Comparison of ENCODE assay signal across 9 mouse cellular contexts in the genomic region with DNA sequence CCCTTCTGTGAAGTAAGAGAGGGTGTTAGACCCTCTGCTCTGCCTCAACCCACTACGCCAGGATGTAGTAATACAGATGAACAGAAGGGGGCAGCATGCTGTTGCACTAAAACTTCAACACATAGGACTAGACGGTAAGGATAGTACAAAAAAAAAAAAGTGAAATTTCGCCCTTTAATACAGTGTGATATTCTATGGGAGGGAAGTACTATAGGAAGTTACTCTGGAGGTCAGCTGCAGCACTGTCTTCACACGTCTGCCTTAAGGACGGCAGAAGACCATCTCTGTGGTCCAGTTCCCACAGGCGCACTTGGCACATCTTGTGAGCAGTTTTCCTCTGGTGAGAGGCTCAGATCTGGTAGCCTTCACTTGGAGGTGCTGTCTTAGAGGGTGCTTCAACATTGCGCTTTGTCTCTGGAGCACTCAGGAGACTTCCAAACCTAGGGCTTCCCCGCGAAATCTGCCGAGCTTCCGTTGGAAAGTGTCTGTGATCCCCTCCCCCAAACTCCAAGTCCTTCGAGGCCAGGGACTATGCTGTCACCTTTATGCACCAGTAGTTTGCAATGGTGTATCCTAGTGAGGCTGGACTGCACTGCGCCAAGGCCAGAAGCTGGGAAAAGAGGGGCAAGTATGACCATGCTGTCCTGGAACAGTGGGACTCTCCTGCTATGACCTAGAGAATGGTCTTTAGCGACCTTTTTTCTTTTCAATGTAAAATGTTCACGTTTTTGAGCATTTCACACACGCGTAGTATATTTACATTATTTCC. TPM values are rescaled to one million over a fixed set of nuclear protein-coding genes. Genes with fewer than 3 reads are reported as not detected.
DNase-seq lines count a peak whose midpoint lies in the region; ATAC-seq and TF ChIP-seq lines count a peak whose summit lies in the region.
"Had no signal": no experiment of that assay in that cellular context is flagged by ENCODE, and none has a peak within 500 bp of the region (broad histone marks: within the 10 kb centered on the region; RNA-seq: fewer than 3 reads in every experiment).

No protein-coding gene starts in this region.

- WGBS in forebrain, embryonic 10.5 days, result 63% methylated on average over 17 of the region's 17 CpGs
- 58% methylated on average over 17 of the region's 17 CpGs for WGBS in hindbrain, embryonic 12.5 days

- H3K27ac ChIP-seq in forebrain, embryonic 10.5 days, result no peak overlapping the region
- H3K27ac ChIP-seq in hindbrain, embryonic 12.5 days, result no peak overlapping the region

- TF ChIP-seq CTCF in G1E (IDR thresholded peaks at IDR 0.05; ENCODE audit: low read depth, low read length), result peak; percentile 55

- H3K4me3 ChIP-seq in G1E (ENCODE audit: low read depth, low read length), result no peak overlapping the region
- H3K4me3 ChIP-seq in forebrain, embryonic 10.5 days, result no peak overlapping the region
- no peak overlapping the region for H3K4me3 ChIP-seq in hindbrain, embryonic 12.5 days

- peaks cover 3% of the 10 kb centered on the region for H3K4me1 ChIP-seq in G1E (ENCODE audit: insufficient read depth, low read depth, low read length)
- H3K4me1 ChIP-seq in forebrain, embryonic 10.5 days, result no peaks in the 10 kb centered on the region
- 0 out of 2 replicates have a peak, but pooled peaks cover 3% of the 10 kb centered on the region for H3K4me1 ChIP-seq in hindbrain, embryonic 12.5 days

- H3K9ac ChIP-seq in hindbrain, embryonic 12.5 days, result no peak overlapping the region

- no peaks in the 10 kb centered on the region for H3K36me3 ChIP-seq in G1E (replicated peaks)
- H3K36me3 ChIP-seq in forebrain, embryonic 10.5 days (replicated peaks), result no peaks in the 10 kb centered on the region
- H3K36me3 ChIP-seq in hindbrain, embryonic 12.5 days, result no peaks in the 10 kb centered on the region

- no peaks in the 10 kb centered on the region for H3K9me3 ChIP-seq in G1E (replicated peaks)
- no peaks in the 10 kb centered on the region for H3K9me3 ChIP-seq in forebrain, embryonic 10.5 days
- H3K9me3 ChIP-seq in hindbrain, embryonic 12.5 days (replicated peaks), result no peaks in the 10 kb centered on the region

- no peak for DNase-seq in G1E (ENCODE audit: low spot score)
- peak; percentile 73 for DNase-seq in brain, adult 2 months (ENCODE audit: low read depth, low spot score)
- DNase-seq in forebrain, embryonic 10.5 days (ENCODE audit: extremely low spot score, low spot score), result peak; percentile 43
- DNase-seq in layer of hippocampus, adult 9-10 months (ENCODE audit: low spot score), result peak; percentile 54
- peak; percentile 75 for DNase-seq in lung, postnatal 10 days
- peak; percentile 83 for DNase-seq in retina, postnatal 1 day
- peak; percentile 27 for DNase-seq in yolk sac, embryonic 10.5 days (ENCODE audit: low spot score)

- H3K27me3 ChIP-seq in G1E (ENCODE audit: insufficient read depth, low read length), result peaks cover 17% of the 10 kb centered on the region
- H3K27me3 ChIP-seq in forebrain, embryonic 10.5 days (ENCODE audit: poor library complexity, severe bottlenecking), result no peaks in the 10 kb centered on the region
- no peaks in the 10 kb centered on the region for H3K27me3 ChIP-seq in hindbrain, embryonic 12.5 days

- no peak; the same call in 1 of the 2 replicates for ATAC-seq in G1E (ENCODE audit: extremely low read depth, insufficient number of reproducible peaks, low FRiP score, poor library complexity, severe bottlenecking)
- ATAC-seq in hindbrain, embryonic 12.5 days (ENCODE audit: low FRiP score), result peak; percentile 46; the same call in 1 of the 2 replicates

- H3K4me2 ChIP-seq in hindbrain, embryonic 12.5 days (replicated peaks), result no peak overlapping the region

RNA-seq across cellular contexts. Expression of gene Erich6, which starts 18.5 kb away (rescaled TPM):
- total RNA-seq in G1E (2014; fragmentation: Nextera tagmentation), result not detected in 2 replicates
- total RNA-seq in G1E (2017), result 0.06 TPM in 1 of 2 replicates, not detected in the other
- polyA plus RNA-seq in G1E (2012), result not detected in 2 replicates
- polyA plus RNA-seq in forebrain, embryonic 10.5 days (2016; fragmentation: Nextera tagmentation; extraction: Ambion mirVana), result not detected in 2 replicates
- 0.10 and 0.15 TPM in 2 replicates for polyA plus RNA-seq in hindbrain, embryonic 12.5 days (2016; fragmentation: Nextera tagmentation; extraction: Ambion mirVana)
- total RNA-seq: gastrocnemius, postnatal 36 days had no signal

RNA-seq across cellular contexts. Expression of gene Siah2, which starts 36.7 kb away (rescaled TPM):
- 9.4 TPM in 2 replicates for total RNA-seq in G1E (2014; fragmentation: Nextera tagmentation)
- total RNA-seq in G1E (2017), result 7.5 and 13.9 TPM in 2 replicates
- polyA plus RNA-seq in G1E (2012), result 10.0 and 14.5 TPM in 2 replicates
- polyA plus RNA-seq in forebrain, embryonic 10.5 days (2016; fragmentation: Nextera tagmentation; extraction: Ambion mirVana), result 2.0 and 2.7 TPM in 2 replicates
- polyA plus RNA-seq in hindbrain, embryonic 12.5 days (2016; fragmentation: Nextera tagmentation; extraction: Ambion mirVana), result 7.6 and 7.8 TPM in 2 replicates
